Mouse (Mus musculus): ENCODE results near the gene Otp.

DNA sequence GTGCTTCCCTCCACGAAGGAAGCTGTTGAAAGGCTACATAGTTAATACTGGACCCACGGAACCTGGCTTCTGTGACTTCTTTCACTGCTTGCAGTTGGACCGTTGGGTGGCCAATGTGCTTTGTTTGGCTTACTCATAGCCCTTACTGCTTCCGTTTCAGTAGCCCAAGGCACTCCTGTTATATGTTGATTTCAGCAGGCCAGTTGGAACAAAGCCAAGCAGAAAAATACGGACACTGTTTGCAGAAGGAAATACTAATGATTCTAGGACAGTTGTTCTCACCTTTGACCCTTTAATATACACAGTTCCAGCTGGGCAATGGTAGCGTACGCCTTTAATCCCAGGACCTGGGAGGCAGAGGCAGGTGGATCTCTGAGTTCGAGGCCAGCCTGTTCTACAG is 16.1 kb upstream of the Otp start:
- TF ChIP-seq CTCF (IDR thresholded peaks at IDR 0.05; ENCODE audit: low read depth, low read length) (no peak), GATA2 (IDR thresholded peaks at IDR 0.05; ENCODE audit: borderline replicate concordance, low read depth, low read length) (no peak), TAL1 (conservative IDR thresholded peaks at IDR 0.05; ENCODE audit: low read depth, low read length) (no peak)

Measured in G1E (cell line).